Mouse (Mus musculus): Measurements from ENCODE around the gene Efcab6. TPM values are rescaled to one million over a fixed set of nuclear protein-coding genes. Genes with fewer than 3 reads are reported as not detected.

Gene Efcab6
- total and polyA plus RNA-seq, 3 experiments, result not detected

DNA sequence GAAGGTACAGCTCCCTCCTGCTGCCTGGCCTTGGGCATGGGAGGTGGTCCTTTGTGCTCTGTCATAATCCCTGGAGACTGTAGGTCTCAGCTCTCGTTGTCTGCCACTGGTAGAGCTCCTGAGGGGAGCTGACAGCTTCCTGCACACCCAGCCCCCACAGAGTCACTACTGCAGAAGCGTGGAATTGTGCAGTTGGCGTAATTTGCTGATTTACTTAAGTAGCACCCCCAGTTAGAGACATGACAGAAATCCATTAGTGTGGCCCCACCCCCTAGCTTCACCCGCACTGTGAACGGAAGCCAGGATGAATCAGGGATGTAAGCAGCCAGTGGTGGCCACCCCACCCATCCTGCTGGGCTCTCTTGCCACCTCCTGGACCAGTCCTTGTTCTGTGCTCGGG lies 232.9 kb downstream of the Efcab6 start:
- dilution Hi-C loops (cut with MboI; ENCODE audit: extremely low pct_ligation_motif_present, extremely low pct_unique_long_range_greater_than_20kb, low sequenced_read_pairs), result no loop called here
- TF ChIP-seq ETS1 (conservative IDR thresholded peaks at IDR 0.05; ENCODE audit: low read depth, low read length) (no peak), ELF1 (IDR thresholded peaks at IDR 0.05; ENCODE audit: low read depth, low read length) (no peak), JUN (IDR thresholded peaks at IDR 0.05; ENCODE audit: insufficient read depth, low read depth, low read length) (no peak), USF2 (conservative IDR thresholded peaks at IDR 0.05; ENCODE audit: low read depth, low read length) (no peak), UBTF (IDR thresholded peaks at IDR 0.05; ENCODE audit: low read depth, low read length) (no peak), ZC3H11A (IDR thresholded peaks at IDR 0.05; ENCODE audit: low read depth, low read length) (no peak), CTCF (conservative IDR thresholded peaks at IDR 0.05 in 1 of 2, IDR thresholded peaks at IDR 0.05 in 1 of 2; ENCODE audit: low read depth in 2 of 2, low read length in 2 of 2) (no peak), NELFE (IDR thresholded peaks at IDR 0.05; ENCODE audit: low read depth, low read length) (no peak), SIN3A (IDR thresholded peaks at IDR 0.05; ENCODE audit: low read length) (no peak)

DNA sequence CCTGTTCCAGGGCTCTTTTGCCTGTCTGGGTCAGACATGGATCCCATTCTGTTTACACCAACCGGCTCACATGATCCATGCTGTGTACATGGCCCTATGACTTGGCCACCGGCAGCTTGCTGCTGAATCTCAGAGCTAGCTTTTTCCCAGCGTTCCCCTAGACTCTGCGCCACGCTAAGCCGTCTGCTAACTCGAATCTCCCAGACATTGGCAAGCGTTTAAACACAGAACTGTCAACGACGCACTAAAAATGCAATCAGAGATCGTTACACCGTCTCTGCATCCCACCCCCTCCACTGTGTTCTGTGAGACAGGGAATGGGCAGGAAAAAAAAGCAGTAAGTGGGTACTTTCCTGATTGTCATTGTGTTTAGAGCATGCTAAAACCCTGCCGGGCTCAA lies 236.0 kb downstream of the Efcab6 start:
- no peak for DNase-seq (ENCODE audit: extremely low read depth)
- dilution Hi-C loops (cut with MboI; ENCODE audit: extremely low pct_ligation_motif_present, extremely low pct_unique_long_range_greater_than_20kb, low sequenced_read_pairs), result no loop called here
- H3K9ac ChIP-seq (ENCODE audit: insufficient read depth, low read depth), result no peak overlapping the region
- H3K4me2 ChIP-seq (ENCODE audit: insufficient read depth, low read depth, poor library complexity, severe bottlenecking), result no peak overlapping the region
- no peak overlapping the region for H3K27ac ChIP-seq (ENCODE audit: insufficient read depth, low read depth)
- no peak overlapping the region for H3K4me3 ChIP-seq (replicated peaks in 1 of 3; ENCODE audit: low read depth in 2 of 3, low read length in 2 of 3, poor library complexity in 1 of 3)
- H3K36me3 ChIP-seq (replicated peaks in 1 of 2; ENCODE audit: control insufficient read depth in 1 of 2, insufficient read depth in 1 of 2, low read length in 1 of 2), result no peaks in the 10 kb centered on the region
- peaks cover 5% of the 10 kb centered on the region for H3K9me3 ChIP-seq (replicated peaks; ENCODE audit: low read length)
- in situ Hi-C loops (cut with MboI; ENCODE audit: low pct_ligation_motif_present, low pct_unique_long_range_greater_than_20kb, low sequenced_read_pairs), result no loop called here
- H3K27me3 ChIP-seq (replicated peaks), result peaks cover 47% of the 10 kb centered on the region
- TF ChIP-seq ZKSCAN1 (IDR thresholded peaks at IDR 0.05; ENCODE audit: borderline replicate concordance, low read depth, low read length) (no peak), ELF1 (IDR thresholded peaks at IDR 0.05; ENCODE audit: low read depth, low read length) (no peak), NRF1 (IDR thresholded peaks at IDR 0.05; ENCODE audit: low read depth, low read length) (no peak), ZC3H11A (IDR thresholded peaks at IDR 0.05; ENCODE audit: low read depth, low read length) (no peak), SIN3A (IDR thresholded peaks at IDR 0.05; ENCODE audit: low read length) (no peak), ZNF384 (IDR thresholded peaks at IDR 0.05; ENCODE audit: low read depth, low read length) (no peak), JUN (IDR thresholded peaks at IDR 0.05; ENCODE audit: insufficient read depth, low read depth, low read length) (no peak), IRF4 (IDR thresholded peaks at IDR 0.05; ENCODE audit: low read depth, low read length) (no peak), CHD2 (IDR thresholded peaks at IDR 0.05; ENCODE audit: low read length) (no peak), HCFC1 (IDR thresholded peaks at IDR 0.05; ENCODE audit: low read depth, low read length) (no peak), MAZ (IDR thresholded peaks at IDR 0.05; ENCODE audit: low read depth, low read length) (no peak), KAT2A (IDR thresholded peaks at IDR 0.05; ENCODE audit: insufficient replicate concordance, low read length) (no peak), MXI1 (IDR thresholded peaks at IDR 0.05; ENCODE audit: low read depth, low read length) (no peak), RCOR1 (conservative IDR thresholded peaks at IDR 0.05; ENCODE audit: low read depth, low read length) (no peak), JUND (conservative IDR thresholded peaks at IDR 0.05; ENCODE audit: low read depth, low read length) (no peak), ETS1 (conservative IDR thresholded peaks at IDR 0.05; ENCODE audit: low read depth, low read length) (no peak), MAX (IDR thresholded peaks at IDR 0.05; ENCODE audit: low read length) (no peak)
- H3K4me1 ChIP-seq (ENCODE audit: control insufficient read depth in 1 of 2, insufficient read depth in 2 of 2), result no peaks in the 10 kb centered on the region
- no peaks in the 10 kb centered on the region for H3K79me2 ChIP-seq (replicated peaks; ENCODE audit: control insufficient read depth, extremely low read depth, insufficient read depth, poor library complexity, severe bottlenecking)

More for the DNA sequence above, 232.9 kb downstream of the Efcab6 start:
- Histone ChIP-seq H3K4me1 (ENCODE audit: control insufficient read depth in 1 of 2, insufficient read depth in 2 of 2) (no peaks in the 10 kb centered on the region), H3K27me3 (replicated peaks) (peaks cover 45% of the 10 kb centered on the region), H3K4me2 (ENCODE audit: insufficient read depth, low read depth, poor library complexity, severe bottlenecking) (no peak overlapping the region), H3K27ac (ENCODE audit: insufficient read depth, low read depth) (no peak overlapping the region), H3K4me3 (replicated peaks in 1 of 3; ENCODE audit: low read depth in 2 of 3, low read length in 2 of 3, poor library complexity in 1 of 3) (no peak overlapping the region), H3K36me3 (replicated peaks in 1 of 2; ENCODE audit: control insufficient read depth in 1 of 2, insufficient read depth in 1 of 2, low read length in 1 of 2) (no peaks in the 10 kb centered on the region), H3K79me2 (replicated peaks; ENCODE audit: control insufficient read depth, extremely low read depth, insufficient read depth, poor library complexity, severe bottlenecking) (no peaks in the 10 kb centered on the region), H3K9me3 (replicated peaks; ENCODE audit: low read length) (peaks cover 5% of the 10 kb centered on the region), H3K9ac (ENCODE audit: insufficient read depth, low read depth) (no peak overlapping the region)
- no peak for DNase-seq (ENCODE audit: extremely low read depth)
- in situ Hi-C loops (cut with MboI; ENCODE audit: low pct_ligation_motif_present, low pct_unique_long_range_greater_than_20kb, low sequenced_read_pairs), result no loop called here
